Mouse (Mus musculus): ENCODE measurements at regions not wholly inside any gene's neighbourhood (a gene's known extent, or its start where the extent isn't known, plus 50 kb on each side); places are given as distances from the start of the nearest gene placed in this dataset.

DNA sequence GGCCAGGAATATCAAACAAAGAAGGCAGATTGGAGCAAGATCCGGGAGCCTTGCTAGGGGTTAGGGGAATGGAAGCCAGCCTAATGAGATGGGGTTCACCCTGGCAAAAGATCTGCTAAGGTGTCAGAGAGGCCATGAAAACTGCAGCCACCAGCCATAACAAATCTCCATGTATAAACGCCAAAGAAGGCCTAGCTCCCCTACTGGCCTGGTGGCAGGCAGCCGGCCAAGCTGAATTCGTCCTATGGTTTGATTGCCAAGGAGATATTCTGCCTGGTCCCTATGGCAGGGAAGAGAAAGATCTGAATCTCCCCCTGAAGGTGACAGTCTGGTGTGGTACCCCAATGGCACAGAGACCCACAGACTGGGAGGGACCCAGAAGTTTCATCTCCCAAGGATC, 104.8 kb upstream of the E030018B13Rik start:
- no peak for DNase-seq (ENCODE audit: inconsistent age in 2 of 2, low spot score in 1 of 2)

GRCm38 (mm10) chr7:63815531-63815930, 101.1 kb upstream of the E030018B13Rik start:
- DNase-seq (ENCODE audit: inconsistent age in 2 of 2, low spot score in 1 of 2) = no peak

GRCm38 (mm10) chr7:63816056-63816941, 100.4 kb upstream of the E030018B13Rik start:
- peak; percentile 21 to 54 for DNase-seq (ENCODE audit: inconsistent age in 2 of 2, low spot score in 1 of 2)

DNA sequence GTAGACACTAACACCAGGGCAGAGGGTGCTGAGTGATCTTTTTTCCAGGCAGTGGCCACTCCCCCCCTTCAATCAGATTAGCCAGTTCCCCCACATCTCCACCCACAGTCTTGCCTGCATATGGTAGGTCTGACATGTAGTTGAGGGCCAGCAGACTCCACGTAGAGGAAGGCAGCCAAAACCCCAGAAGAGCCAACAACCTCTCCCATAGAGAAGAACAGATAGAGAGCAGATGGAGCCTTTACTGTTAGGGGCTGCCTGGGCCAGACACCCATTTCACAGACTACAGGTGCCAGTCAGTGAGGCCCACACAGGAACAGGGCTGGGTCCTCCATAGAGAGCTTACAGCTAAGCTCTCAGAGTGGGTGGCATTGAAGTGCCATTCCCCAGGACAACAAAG, 99.2 kb upstream of the E030018B13Rik start:
- no peak for DNase-seq (ENCODE audit: inconsistent age in 2 of 2, low spot score in 1 of 2)

DNA sequence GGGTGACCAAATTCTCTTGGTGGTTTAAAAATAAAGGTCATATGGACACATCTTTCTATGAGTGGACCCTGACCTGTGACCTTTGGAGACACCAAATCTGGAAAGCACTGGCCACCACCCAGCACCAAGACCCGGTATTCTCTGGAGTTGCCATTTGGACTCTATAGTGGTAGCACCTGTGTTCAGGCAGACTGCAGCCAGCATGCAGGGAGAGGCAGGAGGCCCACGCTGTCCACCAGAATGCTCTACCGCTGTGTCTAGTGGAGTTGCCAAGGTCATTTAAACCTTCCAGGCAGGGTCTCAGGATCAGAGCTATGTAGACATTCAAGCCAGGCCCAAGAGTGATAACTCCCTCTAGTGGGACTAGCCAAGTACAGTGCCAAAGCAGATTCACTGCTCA, 98.6 kb upstream of the E030018B13Rik start:
- DNase-seq (ENCODE audit: inconsistent age in 2 of 2, low spot score in 1 of 2) = no peak

DNA sequence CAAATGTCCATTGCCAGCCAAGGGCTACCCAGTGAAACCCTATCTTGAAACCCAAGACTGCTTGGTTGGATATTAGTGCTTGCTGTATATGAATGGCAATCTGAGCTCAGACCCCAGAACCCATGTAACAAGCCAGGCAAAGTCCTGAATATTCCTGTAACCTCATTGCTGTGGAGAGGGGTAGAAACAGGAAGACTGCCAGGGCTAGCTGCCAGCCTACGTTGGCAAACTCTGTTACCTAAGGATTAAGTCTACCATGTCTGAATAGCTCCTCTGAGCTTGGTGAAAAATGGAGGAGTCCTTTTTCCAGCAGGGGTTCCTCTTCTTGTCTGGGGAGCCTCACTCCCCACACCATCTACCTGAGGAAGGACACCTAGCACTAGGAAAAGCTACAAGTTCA, 96.4 kb upstream of the E030018B13Rik start:
- no peak for DNase-seq (ENCODE audit: inconsistent age in 2 of 2, low spot score in 1 of 2)

- DNase-seq (ENCODE audit: inconsistent age in 2 of 2, low spot score in 1 of 2) = no peak
Measured at GRCm38 (mm10) chr7:63822001-63822400, 94.7 kb upstream of the E030018B13Rik start.

DNA sequence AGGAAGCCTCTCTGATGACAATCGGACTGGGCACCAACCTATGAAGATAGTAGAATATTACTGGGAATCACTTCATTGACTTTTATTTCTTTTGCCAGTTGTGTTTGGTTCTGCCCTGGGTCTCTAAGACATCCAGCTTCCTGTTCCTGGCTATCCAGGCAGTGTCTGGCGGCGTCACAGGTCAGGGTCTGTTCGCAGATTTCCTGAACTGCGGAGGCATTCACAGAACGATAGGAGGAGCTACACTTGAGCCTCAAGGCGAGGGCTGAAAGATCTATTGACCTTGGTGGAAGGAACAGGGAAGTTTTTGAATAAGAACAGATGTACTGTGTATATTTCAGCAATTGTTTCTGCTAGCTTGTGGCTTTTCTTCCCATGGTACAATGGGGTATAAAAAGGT, 92.6 kb upstream of the E030018B13Rik start:
- DNase-seq (ENCODE audit: inconsistent age in 2 of 2, low spot score in 1 of 2) = peak; percentile 71 to 81

GRCm38 (mm10) chr7:63829362-63829920, 87.2 kb upstream of the E030018B13Rik start:
- no peak for DNase-seq (ENCODE audit: inconsistent age in 2 of 2, low spot score in 1 of 2)

DNA sequence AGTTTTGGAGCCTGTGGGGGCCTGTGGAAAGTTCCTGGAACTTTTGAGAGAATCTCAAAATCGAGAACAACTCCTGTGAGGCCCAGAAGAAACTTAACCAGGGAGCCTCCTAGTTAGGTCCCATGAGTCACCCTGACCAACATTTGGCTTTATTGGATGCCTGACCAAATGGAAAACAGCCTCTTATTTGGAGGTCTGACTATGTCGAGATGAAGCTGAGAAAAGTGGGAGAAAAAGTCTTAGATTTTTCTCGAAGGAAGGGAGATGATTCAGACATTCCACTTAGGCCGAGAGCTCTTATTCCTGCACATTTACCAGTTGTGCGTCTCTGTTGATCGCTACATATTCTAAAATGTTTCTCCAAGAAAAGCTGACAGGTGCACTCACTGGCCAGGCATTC, 83.0 kb upstream of the E030018B13Rik start:
- DNase-seq (ENCODE audit: inconsistent age in 2 of 2, low spot score in 1 of 2) = no peak

GRCm38 (mm10) chr7:63835958-63836357, 80.7 kb upstream of the E030018B13Rik start:
- no peak for DNase-seq (ENCODE audit: inconsistent age in 2 of 2, low spot score in 1 of 2)
